Mouse (Mus musculus) stomach, postnatal 0 days (tissue): ENCODE data around the gene Ppm1h.

ENCODE experiments used
- CTCF ChIP-seq: IDR thresholded peaks from 2 replicates; pipeline ENCODE4 v1.5.1; 2016; ENCODE audit warnings: antibody characterized with exemption, low read depth, mild to moderate bottlenecking, moderate library complexity
- EP300 ChIP-seq: optimal IDR thresholded peaks from 2 replicates; pipeline ENCODE3; 2016; ENCODE audit warnings: antibody characterized with exemption

DNA sequence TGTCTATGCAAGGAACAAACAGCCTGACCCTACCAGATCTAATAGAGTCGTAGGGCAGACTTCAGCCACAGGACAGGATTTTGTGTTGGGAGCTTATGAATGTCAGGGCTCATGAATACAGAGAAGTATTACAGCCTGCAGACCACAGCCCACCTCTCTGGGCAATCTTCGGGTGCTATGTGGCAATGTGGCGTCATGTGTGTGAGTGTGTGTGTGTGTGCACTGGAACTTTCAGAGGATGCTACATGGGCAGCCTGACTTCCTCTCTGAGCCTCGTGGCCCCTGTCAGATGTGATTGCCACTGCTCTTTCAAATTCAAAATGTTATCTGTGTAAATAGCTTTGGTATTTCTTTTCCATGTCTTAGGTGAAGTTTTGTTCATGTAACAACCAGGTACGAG, 266.3 kb downstream of the Ppm1h start:
- TF ChIP-seq CTCF (no peak), EP300 (no peak)
